Mouse (Mus musculus) embryonic facial prominence, embryonic 11.5 days (tissue): ENCODE data around the gene Mul1. TPM values are rescaled to one million over a fixed set of nuclear protein-coding genes. Genes with fewer than 3 reads are reported as not detected.

Experiments used
- ATAC-seq: fragments of 200-750 bp; cut with Nextera tagmentation; replicated peaks from 2 replicates; pipeline ENCODE4 v1.8.0; 2017; ENCODE audit warnings: low read depth; ENCODE audit not compliant: insufficient number of reproducible peaks, low FRiP score, low TSS enrichment
- DNase-seq: peaks from one replicate; pipeline ENCODE4 v3.0.0-alpha.2; 2015; ENCODE audit warnings: low spot score
- H3K27ac ChIP-seq: fragments of 300-500 bp; sonication (generic); replicated peaks from 2 replicates; pipeline ENCODE4 v1.5.1; 2014; ENCODE audit warnings: mild to moderate bottlenecking, low read depth, low read length, control low read depth
- H3K27me3 ChIP-seq: fragments of 300-500 bp; sonication (generic); 2 replicates; pipeline ENCODE4 v1.6.1; 2014; ENCODE audit warnings: mild to moderate bottlenecking, low read length, moderate library complexity, mixed read lengths; ENCODE audit not compliant: control insufficient read depth, insufficient read depth
- H3K36me3 ChIP-seq: fragments of 300-500 bp; sonication (generic); replicated peaks from 2 replicates; pipeline ENCODE4 v1.6.1; 2014; ENCODE audit warnings: low read depth, mild to moderate bottlenecking, low read length, moderate library complexity, mixed read lengths; ENCODE audit not compliant: control insufficient read depth, insufficient read depth
- H3K4me1 ChIP-seq: fragments of 300-500 bp; sonication (generic); 2 replicates; pipeline ENCODE4 v1.6.1; 2014; ENCODE audit warnings: low read length, mixed read lengths; ENCODE audit not compliant: control insufficient read depth, insufficient read depth
- H3K4me2 ChIP-seq: fragments of 300-500 bp; sonication (generic); 2 replicates; pipeline ENCODE4 v1.6.1; 2014; ENCODE audit warnings: low read depth, mild to moderate bottlenecking, control low read depth, low read length, moderate library complexity
- H3K4me3 ChIP-seq: fragments of 300-500 bp; sonication (generic); 2 replicates; pipeline ENCODE4 v1.5.1; 2014; ENCODE audit warnings: low read depth, low read length, control low read depth
- H3K9ac ChIP-seq: fragments of 300-500 bp; sonication (generic); replicated peaks from 2 replicates; pipeline ENCODE4 v1.6.1; 2014; ENCODE audit warnings: mild to moderate bottlenecking, control low read depth, low read length
- H3K9me3 ChIP-seq: fragments of 300-500 bp; sonication (generic); replicated peaks from 2 replicates; pipeline ENCODE4 v1.6.1; 2016; ENCODE audit warnings: mild to moderate bottlenecking, low read length, inconsistent platforms, mixed read lengths; ENCODE audit not compliant: control insufficient read depth
- WGBS: fragments of 180-500 bp; shearing (Covaris S2); extraction: QIAGEN DNeasy Blood & Tissue Kit; methylation state at CpG from one replicate; pipeline ENCODE4 v1.1.7; 2014; 5-methylcytosine and 5-hydroxymethylcytosine counted together
- polyA plus RNA-seq: library from polyadenylated mRNA; unstranded; fragments of >200 nt; fragmentation: Nextera tagmentation; extraction: Ambion mirVana; gene quantifications from 2 replicates; pipeline ENCODE4 v1.2.1, GENCODE M21; 2014

The Mul1 gene
- polyA plus RNA-seq, 1 experiment from 2014 or later, result 18.0 TPM

DNA sequence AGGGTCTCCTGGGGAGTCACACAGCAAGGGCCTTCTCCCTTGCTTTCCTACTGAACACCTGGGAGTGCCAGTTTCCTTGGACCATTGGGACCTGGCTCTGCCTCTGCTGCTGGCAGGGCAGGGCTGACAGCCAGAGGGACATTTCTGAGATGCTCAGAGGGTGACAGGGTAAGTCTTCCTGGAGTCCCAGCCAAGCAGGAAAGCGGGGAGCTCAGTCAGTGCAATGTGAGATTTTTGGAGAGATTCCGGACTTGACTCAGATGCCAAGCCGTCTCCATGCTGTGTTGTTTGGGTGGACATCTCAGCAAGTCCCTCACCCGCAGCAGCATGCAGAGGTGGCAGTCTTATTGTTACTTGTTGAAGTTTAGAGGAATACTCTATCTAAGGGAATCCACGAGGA is 33.0 kb downstream of the Mul1 start:
- WGBS, result 88% methylated on average over 5 of the region's 5 CpGs
- Histone ChIP-seq H3K9me3 (no peaks in the 10 kb centered on the region), H3K4me2 (no peak overlapping the region), H3K27ac (no peak overlapping the region), H3K36me3 (no peaks in the 10 kb centered on the region), H3K9ac (no peak overlapping the region), H3K4me3 (no peak overlapping the region), H3K4me1 (peaks cover 6% of the 10 kb centered on the region), H3K27me3 (no peaks in the 10 kb centered on the region)
- DNase-seq (no peak), ATAC-seq (no peak)

DNA sequence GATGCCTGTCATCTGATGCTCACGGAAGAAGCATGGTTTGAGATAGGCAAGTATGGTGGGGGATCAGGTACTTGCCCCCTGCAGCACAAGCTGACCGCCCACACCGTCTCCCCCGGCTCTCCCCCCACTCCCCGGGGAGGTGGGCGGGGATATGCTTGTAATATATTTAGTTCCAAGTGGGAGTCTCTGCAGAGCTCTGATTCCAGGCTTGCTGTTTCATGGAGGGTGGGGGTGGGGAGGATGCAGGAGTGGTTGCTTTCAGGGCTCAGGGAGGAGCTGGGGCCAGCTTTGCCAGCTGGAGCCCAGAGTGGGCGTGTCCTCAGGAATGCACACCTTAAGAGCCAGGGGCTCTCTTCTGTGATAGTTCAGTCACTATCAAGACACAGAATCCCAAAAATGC is 34.6 kb downstream of the Mul1 start:
- Histone ChIP-seq H3K9ac (no peak overlapping the region), H3K27ac (no peak overlapping the region), H3K27me3 (no peaks in the 10 kb centered on the region), H3K4me3 (no peak overlapping the region), H3K4me1 (peaks cover 4% of the 10 kb centered on the region; the same call in 1 of the 2 replicates), H3K9me3 (no peaks in the 10 kb centered on the region), H3K4me2 (no peak overlapping the region), H3K36me3 (no peaks in the 10 kb centered on the region)
- WGBS, result 14% methylated on average over 7 of the region's 7 CpGs
- ATAC-seq (no peak), DNase-seq (no peak)

DNA sequence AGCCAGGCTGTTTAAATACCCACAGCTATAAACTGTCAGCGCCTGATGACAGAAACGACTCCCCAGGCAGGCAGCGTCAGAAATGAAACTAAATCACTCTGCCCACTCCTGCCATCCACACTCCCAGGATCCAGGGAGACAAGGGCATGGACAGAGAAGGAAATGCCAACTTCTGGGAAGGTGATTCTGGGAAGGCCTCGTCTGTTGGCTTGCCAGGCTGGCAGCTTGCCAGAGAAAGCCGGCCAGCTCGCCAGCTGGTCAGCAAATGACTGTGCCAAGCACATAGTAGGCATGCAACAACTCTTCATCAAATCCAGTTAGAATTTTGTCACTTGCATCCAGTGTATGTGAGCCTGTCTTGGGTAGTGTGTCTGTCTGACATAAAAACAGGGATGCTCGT is 36.8 kb downstream of the Mul1 start:
- Histone ChIP-seq H3K4me3 (no peak overlapping the region), H3K9me3 (no peaks in the 10 kb centered on the region), H3K4me1 (no peaks in the 10 kb centered on the region), H3K9ac (no peak overlapping the region), H3K4me2 (no peak overlapping the region), H3K36me3 (no peaks in the 10 kb centered on the region), H3K27me3 (no peaks in the 10 kb centered on the region), H3K27ac (no peak overlapping the region)
- ATAC-seq (no peak), DNase-seq (no peak)
- 80% methylated on average over 7 of the region's 7 CpGs for WGBS

DNA sequence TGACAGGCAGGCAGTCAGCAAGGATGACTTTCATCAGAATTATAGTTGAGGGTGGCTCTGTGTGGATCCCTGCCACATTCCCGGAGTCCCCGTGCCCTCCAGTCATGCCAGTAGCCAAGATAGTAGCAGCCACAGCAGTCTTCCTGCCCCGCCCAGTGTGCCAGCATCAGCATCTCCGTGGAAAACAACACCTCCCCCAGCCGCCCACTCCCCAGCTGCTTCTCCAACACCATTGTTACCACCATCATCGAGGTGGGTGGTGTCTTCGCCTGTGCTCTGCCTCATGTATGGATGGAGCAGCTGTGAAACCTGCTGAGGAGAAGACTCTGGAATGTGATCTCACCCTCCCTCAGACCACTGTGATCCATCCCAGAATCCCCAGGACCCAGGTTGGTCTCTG is 45.1 kb downstream of the Mul1 start:
- 76% methylated on average over 7 of the region's 7 CpGs for WGBS
- H3K36me3 ChIP-seq, result no peaks in the 10 kb centered on the region
- DNase-seq (no peak), ATAC-seq (no peak)
- H3K27me3 ChIP-seq, result no peaks in the 10 kb centered on the region
- no peak overlapping the region for H3K4me3 ChIP-seq
- H3K9me3 ChIP-seq, result no peaks in the 10 kb centered on the region
- H3K4me1 ChIP-seq, result no peaks in the 10 kb centered on the region
- no peak overlapping the region for H3K27ac ChIP-seq
- no peak overlapping the region for H3K9ac ChIP-seq
- no peak overlapping the region for H3K4me2 ChIP-seq

DNA sequence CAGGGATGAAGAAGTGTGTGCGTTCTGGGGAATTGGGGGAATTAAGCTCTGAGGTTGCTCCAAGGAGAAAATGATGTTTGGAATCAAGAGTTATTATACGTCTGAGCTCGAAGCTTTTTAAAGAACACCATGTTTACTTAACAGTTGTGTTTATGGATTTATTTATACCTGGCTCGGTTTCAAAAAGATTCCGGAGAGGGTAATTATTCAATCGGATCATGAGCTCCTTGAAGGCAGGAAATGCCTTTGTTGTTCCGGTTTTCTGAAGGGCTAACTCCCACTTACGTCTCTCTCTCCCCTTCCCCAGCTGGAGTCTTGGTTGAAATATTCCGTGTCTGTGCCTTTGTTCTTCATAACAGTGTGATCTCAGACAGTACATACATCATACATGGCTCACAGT is 46.5 kb downstream of the Mul1 start:
- H3K4me3 ChIP-seq, result no peak overlapping the region
- no peaks in the 10 kb centered on the region for H3K27me3 ChIP-seq
- no peaks in the 10 kb centered on the region for H3K9me3 ChIP-seq
- no peak overlapping the region for H3K9ac ChIP-seq
- ATAC-seq (no peak), DNase-seq (no peak)
- no peak overlapping the region for H3K27ac ChIP-seq
- H3K4me2 ChIP-seq, result no peak overlapping the region
- WGBS, result 44% methylated on average over 9 of the region's 9 CpGs
- H3K4me1 ChIP-seq, result no peaks in the 10 kb centered on the region
- no peaks in the 10 kb centered on the region for H3K36me3 ChIP-seq

DNA sequence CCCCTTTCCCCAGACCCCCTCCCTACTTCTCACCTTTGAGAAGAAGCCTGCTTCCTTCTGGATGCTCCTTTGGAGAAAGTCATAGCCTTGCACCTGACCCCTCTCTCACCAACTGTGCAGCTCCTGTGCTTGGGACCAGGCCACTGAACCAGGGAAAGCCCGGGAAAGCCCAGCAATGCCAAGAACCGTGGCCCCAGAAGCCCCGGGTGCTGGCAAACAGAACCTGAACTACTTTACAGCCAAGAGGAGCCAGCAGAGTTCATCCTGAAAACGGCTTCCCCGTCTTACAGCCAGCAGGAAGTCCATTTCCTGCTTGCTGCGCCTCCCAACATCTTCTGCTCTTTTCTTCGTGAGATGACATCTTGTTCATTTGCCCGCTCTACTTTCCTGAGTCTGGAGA is 48.2 kb downstream of the Mul1 start:
- Histone ChIP-seq H3K27ac (no peak overlapping the region), H3K4me2 (no peak overlapping the region), H3K27me3 (no peaks in the 10 kb centered on the region), H3K36me3 (no peaks in the 10 kb centered on the region), H3K9ac (no peak overlapping the region), H3K9me3 (no peaks in the 10 kb centered on the region), H3K4me3 (no peak overlapping the region), H3K4me1 (no peaks in the 10 kb centered on the region)
- DNase-seq, result no peak
- 78% methylated on average over 8 of the region's 8 CpGs for WGBS
- ATAC-seq, result no peak

DNA sequence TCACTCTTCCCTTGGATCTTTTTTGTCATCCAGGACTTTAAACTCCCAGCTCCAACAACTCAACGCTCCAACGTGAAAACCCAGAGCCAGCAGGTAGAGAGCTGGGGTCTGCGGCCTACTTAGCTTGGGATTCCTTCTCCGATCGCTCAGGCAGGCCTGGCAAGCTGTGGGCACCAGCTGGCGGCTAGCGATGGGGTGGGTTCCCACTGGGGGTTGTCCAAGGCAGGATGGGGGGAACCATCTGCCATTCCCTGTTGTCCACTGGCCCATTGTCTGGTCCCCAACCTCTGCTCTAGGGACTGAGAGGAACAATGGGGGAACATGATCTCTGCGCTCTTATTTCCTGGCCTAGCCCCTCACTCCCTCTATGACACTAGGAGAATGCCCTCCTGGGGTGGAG is 53.8 kb downstream of the Mul1 start:
- no peaks in the 10 kb centered on the region for H3K9me3 ChIP-seq
- no peak overlapping the region for H3K4me3 ChIP-seq

DNA sequence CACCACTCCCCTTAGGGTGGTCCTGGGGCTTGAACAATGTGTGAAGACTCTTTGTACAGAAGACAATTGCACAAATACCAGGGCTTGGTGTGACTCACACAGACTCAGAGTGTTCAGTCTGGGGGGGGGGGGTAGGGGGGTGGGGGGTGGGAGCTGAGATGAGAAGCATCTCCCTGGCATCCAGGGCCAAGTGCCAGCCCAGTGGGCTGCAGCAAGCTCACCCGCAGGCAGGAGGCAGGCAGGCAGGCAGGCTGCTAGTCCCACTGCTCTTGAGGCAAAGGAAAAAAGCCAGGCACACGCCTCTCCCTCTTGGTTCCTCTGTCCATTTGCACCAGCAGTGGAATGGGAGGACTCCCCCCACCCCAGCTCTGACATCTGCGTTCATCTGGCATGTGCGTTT is 56.6 kb downstream of the Mul1 start:
- Histone ChIP-seq H3K36me3 (no peaks in the 10 kb centered on the region), H3K4me3 (no peak overlapping the region), H3K27ac (no peak overlapping the region), H3K27me3 (no peaks in the 10 kb centered on the region), H3K4me2 (no peak overlapping the region), H3K9me3 (no peaks in the 10 kb centered on the region), H3K9ac (no peak overlapping the region), H3K4me1 (no peaks in the 10 kb centered on the region; the same call in 1 of the 2 replicates)
- 88% methylated on average over 4 of the region's 4 CpGs for WGBS
- no peak for DNase-seq
- no peak for ATAC-seq

More for the DNA sequence above, 53.8 kb downstream of the Mul1 start:
- DNase-seq (no peak), ATAC-seq (no peak)
- WGBS, result 55% methylated on average over 8 of the region's 8 CpGs
- Histone ChIP-seq H3K27ac (no peak overlapping the region), H3K4me1 (no peaks in the 10 kb centered on the region), H3K27me3 (no peaks in the 10 kb centered on the region), H3K4me2 (no peak overlapping the region), H3K9ac (no peak overlapping the region), H3K36me3 (no peaks in the 10 kb centered on the region)
